13 mouse cellular contexts compared by ENCODE assay signal in genomic region chr2:116052688-116053421, GRCm38 (mm10). TPM values are rescaled to one million over a fixed set of nuclear protein-coding genes. Genes with fewer than 3 reads are reported as not detected.
DNase-seq lines count a peak whose midpoint lies in the region; ATAC-seq lines count a peak whose summit lies in the region.
"Had no signal": no experiment of that assay in that cellular context is flagged by ENCODE, and none has a peak within 500 bp of the region (broad histone marks: within the 10 kb centered on the region; RNA-seq: fewer than 3 reads in every experiment).

No protein-coding gene starts in this region.

- DNase-seq in heart, embryonic 10.5 days (ENCODE audit: low spot score), result no peak
- DNase-seq in embryonic facial prominence, embryonic 14.5 days (ENCODE audit: low spot score), result no peak
- DNase-seq in hindbrain, embryonic 11.5 days (ENCODE audit: low spot score), result no peak
- DNase-seq in cerebellum, adult 18-20 months, result no peak
- DNase-seq in adrenal gland, postnatal 4 days (ENCODE audit: low spot score in 2 of 2), result no peak
- DNase-seq: kidney, postnatal 25 days; thymus, adult 18-20 months had no signal

- no peak overlapping the region for H3K4me3 ChIP-seq in heart, embryonic 15.5 days
- H3K4me3 ChIP-seq in heart, embryonic 10.5 days, result no peak overlapping the region
- no peak overlapping the region for H3K4me3 ChIP-seq in embryonic facial prominence, embryonic 14.5 days (ENCODE audit: low read depth, low read length)
- H3K4me3 ChIP-seq in hindbrain, embryonic 11.5 days (ENCODE audit: low read depth, low read length), result no peak overlapping the region
- no peak overlapping the region for H3K4me3 ChIP-seq in neural tube, embryonic 12.5 days
- H3K4me3 ChIP-seq: limb, embryonic 12.5 days; lung, embryonic 15.5 days had no signal

- peak; percentile 37; the same call in 1 of the 2 replicates for ATAC-seq in heart, embryonic 15.5 days (replicated peaks; ENCODE audit: insufficient number of reproducible peaks, insufficient read depth, low FRiP score, low read depth)
- ATAC-seq in embryonic facial prominence, embryonic 14.5 days (ENCODE audit: low read depth), result no peak; the same call in 1 of the 2 replicates
- 0 out of 2 replicates have a peak, but pooled peaks have one; percentile 57 for ATAC-seq in hindbrain, embryonic 11.5 days (ENCODE audit: low FRiP score)
- ATAC-seq in neural tube, embryonic 12.5 days (ENCODE audit: low FRiP score, low read depth), result no peak
- ATAC-seq in granulocyte monocyte progenitor cell, adult 5-6 weeks (replicated peaks; ENCODE audit: poor library complexity, severe bottlenecking), result no peak

- H3K36me3 ChIP-seq in heart, embryonic 15.5 days, result 0 out of 2 replicates have a peak, but pooled peaks cover 2% of the 10 kb centered on the region
- peaks cover 29% of the 10 kb centered on the region for H3K36me3 ChIP-seq in heart, embryonic 10.5 days
- H3K36me3 ChIP-seq in embryonic facial prominence, embryonic 14.5 days (ENCODE audit: control insufficient read depth, insufficient read depth, low read length), result peaks cover 8% of the 10 kb centered on the region; the same call in 1 of the 2 replicates
- no peaks in the 10 kb centered on the region for H3K36me3 ChIP-seq in hindbrain, embryonic 11.5 days (ENCODE audit: control insufficient read depth, insufficient read depth, low read length)
- peaks cover 10% of the 10 kb centered on the region; the same call in 1 of the 2 replicates for H3K36me3 ChIP-seq in neural tube, embryonic 12.5 days
- H3K36me3 ChIP-seq: limb, embryonic 12.5 days; lung, embryonic 15.5 days had no signal

- H3K27ac ChIP-seq in heart, embryonic 15.5 days, result peak overlapping the region; percentile 34
- H3K27ac ChIP-seq in heart, embryonic 10.5 days, result no peak overlapping the region; the same call in 1 of the 2 replicates
- H3K27ac ChIP-seq in embryonic facial prominence, embryonic 14.5 days (replicated peaks; ENCODE audit: low read depth, low read length), result peak overlapping the region; percentile 29; the same call in 1 of the 2 replicates
- H3K27ac ChIP-seq in hindbrain, embryonic 11.5 days (ENCODE audit: low read depth, low read length), result no peak overlapping the region
- H3K27ac ChIP-seq in neural tube, embryonic 12.5 days, result no peak overlapping the region
- H3K27ac ChIP-seq: limb, embryonic 12.5 days; lung, embryonic 15.5 days had no signal

- no peak overlapping the region for H3K9ac ChIP-seq in heart, embryonic 15.5 days
- H3K9ac ChIP-seq in embryonic facial prominence, embryonic 14.5 days (ENCODE audit: low read depth, low read length), result 0 out of 2 replicates have a peak overlapping the region, but pooled peaks have one; percentile 20
- H3K9ac ChIP-seq in hindbrain, embryonic 11.5 days (ENCODE audit: low read depth, low read length), result no peak overlapping the region
- H3K9ac ChIP-seq in neural tube, embryonic 12.5 days, result no peak overlapping the region
- H3K9ac ChIP-seq: limb, embryonic 12.5 days; lung, embryonic 15.5 days had no signal

- no peak overlapping the region for H3K4me2 ChIP-seq in heart, embryonic 15.5 days
- H3K4me2 ChIP-seq in embryonic facial prominence, embryonic 14.5 days (ENCODE audit: low read depth, low read length), result peak overlapping the region; percentile 39
- no peak overlapping the region for H3K4me2 ChIP-seq in hindbrain, embryonic 11.5 days (replicated peaks; ENCODE audit: low read depth, low read length)
- H3K4me2 ChIP-seq in neural tube, embryonic 12.5 days (replicated peaks), result peak overlapping the region; percentile 46
- H3K4me2 ChIP-seq: limb, embryonic 12.5 days; lung, embryonic 15.5 days had no signal

- peaks cover 57% of the 10 kb centered on the region for H3K4me1 ChIP-seq in heart, embryonic 15.5 days (replicated peaks)
- H3K4me1 ChIP-seq in heart, embryonic 10.5 days, result peaks cover 57% of the 10 kb centered on the region
- H3K4me1 ChIP-seq in embryonic facial prominence, embryonic 14.5 days (ENCODE audit: control insufficient read depth, insufficient read depth, low read length), result peaks cover 11% of the 10 kb centered on the region
- H3K4me1 ChIP-seq in hindbrain, embryonic 11.5 days (replicated peaks; ENCODE audit: control insufficient read depth, insufficient read depth, low read length), result no peaks in the 10 kb centered on the region
- H3K4me1 ChIP-seq in neural tube, embryonic 12.5 days, result peaks cover 39% of the 10 kb centered on the region
- H3K4me1 ChIP-seq: limb, embryonic 12.5 days had no signal

- H3K27me3 ChIP-seq in heart, embryonic 15.5 days, result no peaks in the 10 kb centered on the region
- H3K27me3 ChIP-seq in heart, embryonic 10.5 days (ENCODE audit: insufficient read depth, poor library complexity, severe bottlenecking), result no peaks in the 10 kb centered on the region
- no peaks in the 10 kb centered on the region for H3K27me3 ChIP-seq in embryonic facial prominence, embryonic 14.5 days (replicated peaks; ENCODE audit: control insufficient read depth, insufficient read depth, low read length)
- H3K27me3 ChIP-seq in hindbrain, embryonic 11.5 days (ENCODE audit: control insufficient read depth, insufficient read depth, low read length), result no peaks in the 10 kb centered on the region
- H3K27me3 ChIP-seq in neural tube, embryonic 12.5 days (replicated peaks), result no peaks in the 10 kb centered on the region

- no peaks in the 10 kb centered on the region for H3K9me3 ChIP-seq in heart, embryonic 15.5 days (replicated peaks)
- H3K9me3 ChIP-seq in heart, embryonic 10.5 days, result no peaks in the 10 kb centered on the region
- no peaks in the 10 kb centered on the region for H3K9me3 ChIP-seq in embryonic facial prominence, embryonic 14.5 days (ENCODE audit: control insufficient read depth, low read length)
- no peaks in the 10 kb centered on the region for H3K9me3 ChIP-seq in hindbrain, embryonic 11.5 days (ENCODE audit: control insufficient read depth, low read length)
- H3K9me3 ChIP-seq in neural tube, embryonic 12.5 days, result no peaks in the 10 kb centered on the region
- H3K9me3 ChIP-seq: limb, embryonic 12.5 days; lung, embryonic 15.5 days had no signal

RNA-seq across cellular contexts. Expression of gene Meis2, which starts 12.8 kb away (rescaled TPM):
- 24.0 and 25.7 TPM in 2 replicates for polyA plus RNA-seq in heart, embryonic 15.5 days (2015; fragmentation: Nextera tagmentation; extraction: Ambion mirVana)
- polyA plus RNA-seq in heart, embryonic 10.5 days (2016; fragmentation: Nextera tagmentation; extraction: Ambion mirVana), result 45.2 and 62.7 TPM in 2 replicates
- polyA plus RNA-seq in embryonic facial prominence, embryonic 14.5 days (2014; fragmentation: Nextera tagmentation; extraction: Ambion mirVana), result 30.4 and 40.4 TPM in 2 replicates
- polyA plus RNA-seq in hindbrain, embryonic 11.5 days (2014; fragmentation: Nextera tagmentation; extraction: Ambion mirVana), result 121 and 142 TPM in 2 replicates
- polyA plus RNA-seq in neural tube, embryonic 12.5 days (2016; fragmentation: Nextera tagmentation; extraction: Ambion mirVana), result 108 and 120 TPM in 2 replicates
- total RNA-seq in granulocyte monocyte progenitor cell, adult 5-6 weeks (2014; fragmentation: Nextera tagmentation), result not detected in 2 replicates
- total RNA-seq in granulocyte monocyte progenitor cell, adult 5-6 weeks (2017), result not detected in 2 replicates
- 100 to 1,000 TPM; 159 to 160 TPM for total RNA-seq in adrenal gland, postnatal 4 days (2021)
- total RNA-seq: monocyte, adult 5-6 weeks had no signal

Comparison
In these comparisons a context has a peak if more than half of its experiments do, and no peak if none do; other contexts are left out.
1. H3K27ac ChIP-seq: peak in heart, embryonic 15.5 days (single experiment) and embryonic facial prominence, embryonic 14.5 days (single experiment); none in heart, embryonic 10.5 days (single experiment), hindbrain, embryonic 11.5 days (single experiment) and neural tube, embryonic 12.5 days (single experiment).
2. ATAC-seq: peak in heart, embryonic 15.5 days (single experiment) and hindbrain, embryonic 11.5 days (single experiment); none in embryonic facial prominence, embryonic 14.5 days (single experiment), neural tube, embryonic 12.5 days (single experiment) and granulocyte monocyte progenitor cell, adult 5-6 weeks (single experiment).
3. H3K4me2 ChIP-seq: peak in embryonic facial prominence, embryonic 14.5 days (single experiment) and neural tube, embryonic 12.5 days (single experiment); none in heart, embryonic 15.5 days (single experiment) and hindbrain, embryonic 11.5 days (single experiment).